ENCODE assay signal across 19 mouse cellular contexts in the genomic region with DNA sequence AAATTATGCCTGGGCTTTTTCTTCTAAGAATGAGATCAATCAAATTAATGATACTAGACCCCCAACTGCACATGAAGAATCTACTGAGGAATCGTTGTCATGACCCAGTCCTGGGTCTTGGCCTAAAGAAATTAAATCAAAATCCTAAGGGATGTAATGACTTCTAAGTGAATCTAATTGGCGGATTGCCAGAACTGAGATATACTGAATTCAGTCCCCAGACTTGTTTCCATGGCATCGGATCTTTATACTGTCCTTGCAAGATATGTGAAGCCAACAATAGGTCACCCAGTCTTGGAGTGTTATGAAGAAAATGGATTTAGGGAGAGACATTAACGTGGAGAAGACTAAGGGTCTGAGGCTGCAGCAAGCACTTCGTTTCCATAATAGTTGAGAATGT.
DNase-seq lines count a peak whose midpoint lies in the region; ATAC-seq and TF ChIP-seq lines count a peak whose summit lies in the region.
"Had no signal": no experiment of that assay in that cellular context is flagged by ENCODE, and none has a peak within 500 bp of the region (broad histone marks: within the 10 kb centered on the region; RNA-seq: fewer than 3 reads in every experiment).

No protein-coding gene starts in this region.

- no peaks in the 10 kb centered on the region for H3K27me3 ChIP-seq in forebrain, embryonic 14.5 days (replicated peaks; ENCODE audit: control insufficient read depth, insufficient read depth, low read length)
- H3K27me3 ChIP-seq in forebrain, embryonic 12.5 days, result no peaks in the 10 kb centered on the region
- H3K27me3 ChIP-seq in lung, postnatal 0 days (replicated peaks; ENCODE audit: insufficient read depth, low read length), result no peaks in the 10 kb centered on the region
- H3K27me3 ChIP-seq in hindbrain, embryonic 12.5 days, result no peaks in the 10 kb centered on the region
- H3K27me3 ChIP-seq: CH12.LX; limb, embryonic 13.5 days; liver, embryonic 13.5 days; lung, embryonic 15.5 days had no signal

- intact Hi-C loops in heart, postnatal 14 days (cut with DNase I), result no loop called here

- no peak for TF ChIP-seq EP300 in lung, postnatal 0 days (IDR thresholded peaks at IDR 0.05)

- ATAC-seq in forebrain, embryonic 14.5 days, result no peak
- no peak; the same call in 1 of the 2 replicates for ATAC-seq in forebrain, embryonic 12.5 days (ENCODE audit: low FRiP score)
- no peak for ATAC-seq in lung, postnatal 0 days
- ATAC-seq in hindbrain, embryonic 12.5 days (ENCODE audit: low FRiP score), result peak; percentile 40; the same call in 1 of the 2 replicates
- ATAC-seq: inflammation-experienced regulatory T-cells, adult 6 months had no signal

- peak; percentile 26 for DNase-seq in forebrain, embryonic 14.5 days (ENCODE audit: low spot score)
- peak; percentile 4 for DNase-seq in lung, postnatal 0 days (ENCODE audit: low spot score)
- DNase-seq in lung, postnatal 36 days, result no peak
- DNase-seq in mesoderm, embryonic 11.5 days (ENCODE audit: low read depth, low spot score), result peak; percentile 35
- no peak for DNase-seq in heart, postnatal 14 days
- DNase-seq: adrenal gland, adult 2 months; cerebellum, adult 9-10 months; heart, postnatal 10 days; liver, embryonic 13.5 days; retina, postnatal 1 day had no signal

- H3K4me2 ChIP-seq in forebrain, embryonic 14.5 days (ENCODE audit: low read length), result no peak overlapping the region
- no peak overlapping the region for H3K4me2 ChIP-seq in forebrain, embryonic 12.5 days
- H3K4me2 ChIP-seq in lung, postnatal 0 days (replicated peaks; ENCODE audit: low read depth, low read length), result no peak overlapping the region
- H3K4me2 ChIP-seq in hindbrain, embryonic 12.5 days (replicated peaks), result no peak overlapping the region
- H3K4me2 ChIP-seq: heart, embryonic 11.5 days; limb, embryonic 13.5 days; liver, embryonic 13.5 days; lung, embryonic 15.5 days had no signal

- H3K4me3 ChIP-seq in forebrain, embryonic 14.5 days (ENCODE audit: low read depth, low read length), result no peak overlapping the region
- no peak overlapping the region for H3K4me3 ChIP-seq in forebrain, embryonic 12.5 days (replicated peaks)
- H3K4me3 ChIP-seq in lung, postnatal 0 days (ENCODE audit: low read depth, low read length), result no peak overlapping the region
- no peak overlapping the region for H3K4me3 ChIP-seq in hindbrain, embryonic 12.5 days
- H3K4me3 ChIP-seq: erythroblast, embryonic 14.5 days; limb, embryonic 13.5 days; liver, embryonic 13.5 days; lung, embryonic 15.5 days had no signal

- 58% methylated on average over 5 of the region's 5 CpGs for WGBS in forebrain, embryonic 14.5 days
- 69% methylated on average over 5 of the region's 5 CpGs for WGBS in forebrain, embryonic 12.5 days
- 57% methylated on average over 5 of the region's 5 CpGs for WGBS in lung, postnatal 0 days
- WGBS in hindbrain, embryonic 12.5 days, result 56% methylated on average over 5 of the region's 5 CpGs

- H3K4me1 ChIP-seq in forebrain, embryonic 14.5 days (ENCODE audit: control insufficient read depth, insufficient read depth, low read length), result no peaks in the 10 kb centered on the region
- H3K4me1 ChIP-seq in forebrain, embryonic 12.5 days, result no peaks in the 10 kb centered on the region; the same call in 1 of the 2 replicates
- no peaks in the 10 kb centered on the region for H3K4me1 ChIP-seq in lung, postnatal 0 days (ENCODE audit: insufficient read depth, low read depth, low read length)
- peaks cover 3% of the 10 kb centered on the region; the same call in 1 of the 2 replicates for H3K4me1 ChIP-seq in hindbrain, embryonic 12.5 days
- H3K4me1 ChIP-seq: limb, embryonic 13.5 days; liver, embryonic 13.5 days; lung, embryonic 15.5 days had no signal

- no peaks in the 10 kb centered on the region for H3K36me3 ChIP-seq in forebrain, embryonic 14.5 days (ENCODE audit: control insufficient read depth, insufficient read depth, low read length)
- no peaks in the 10 kb centered on the region for H3K36me3 ChIP-seq in forebrain, embryonic 12.5 days (replicated peaks)
- no peaks in the 10 kb centered on the region for H3K36me3 ChIP-seq in lung, postnatal 0 days (ENCODE audit: insufficient read depth, low read length)
- H3K36me3 ChIP-seq in hindbrain, embryonic 12.5 days, result no peaks in the 10 kb centered on the region
- H3K36me3 ChIP-seq: limb, embryonic 13.5 days; liver, embryonic 13.5 days; lung, embryonic 15.5 days had no signal

- no peak overlapping the region for H3K27ac ChIP-seq in forebrain, embryonic 14.5 days (ENCODE audit: low read depth, low read length)
- no peak overlapping the region for H3K27ac ChIP-seq in forebrain, embryonic 12.5 days
- no peak overlapping the region for H3K27ac ChIP-seq in lung, postnatal 0 days (ENCODE audit: low read length)
- no peak overlapping the region for H3K27ac ChIP-seq in hindbrain, embryonic 12.5 days
- H3K27ac ChIP-seq: limb, embryonic 13.5 days; liver, embryonic 13.5 days; lung, embryonic 15.5 days; stomach, postnatal 0 days had no signal

- H3K9ac ChIP-seq in forebrain, embryonic 14.5 days (ENCODE audit: low read length), result no peak overlapping the region
- H3K9ac ChIP-seq in forebrain, embryonic 12.5 days, result no peak overlapping the region
- no peak overlapping the region for H3K9ac ChIP-seq in lung, postnatal 0 days (replicated peaks; ENCODE audit: low read depth)
- no peak overlapping the region for H3K9ac ChIP-seq in hindbrain, embryonic 12.5 days
- H3K9ac ChIP-seq: limb, embryonic 13.5 days; liver, embryonic 13.5 days; lung, embryonic 15.5 days had no signal

- no peak for TF ChIP-seq CTCF in lung, postnatal 0 days (IDR thresholded peaks at IDR 0.05)

- H3K9me3 ChIP-seq in forebrain, embryonic 14.5 days (replicated peaks; ENCODE audit: control insufficient read depth, low read length), result no peaks in the 10 kb centered on the region
- no peaks in the 10 kb centered on the region for H3K9me3 ChIP-seq in forebrain, embryonic 12.5 days
- no peaks in the 10 kb centered on the region for H3K9me3 ChIP-seq in lung, postnatal 0 days (ENCODE audit: low read length)
- H3K9me3 ChIP-seq in hindbrain, embryonic 12.5 days (replicated peaks), result no peaks in the 10 kb centered on the region
- H3K9me3 ChIP-seq: limb, embryonic 13.5 days; liver, embryonic 13.5 days; lung, embryonic 15.5 days had no signal

Comparison
In these comparisons a context has a peak if more than half of its experiments do, and no peak if none do; other contexts are left out.
1. DNase-seq: peak in forebrain, embryonic 14.5 days (single experiment), lung, postnatal 0 days (single experiment) and mesoderm, embryonic 11.5 days (single experiment); none in lung, postnatal 36 days (single experiment) and heart, postnatal 14 days (0 of 2).